Mouse (Mus musculus) adrenal gland, postnatal 10 days (tissue): ENCODE measurements around the gene Olfr316. TPM values are rescaled to one million over a fixed set of nuclear protein-coding genes. Genes with fewer than 3 reads are reported as not detected.
A peak's percentile ranks its signal among the peaks of the same experiment; 100 is the strongest.
"Not testable (repeated sequence)": the region's sequence is repeated elsewhere in the genome, so short reads cannot be mapped to it uniquely, and the experiment has no call there.

Source experiments
- DNase-seq: peaks from one replicate; pipeline ENCODE4 v3.0.0; 2021; ENCODE audit warnings: mixed read lengths
- long read RNA-seq, 2 experiments: library from polyadenylated mRNA; stranded (forward); transcript quantifications; one replicate each; pipeline ENCODE4 v2.0.0; 2021
- total RNA-seq, 2 experiments: library from RNA; stranded (reverse); gene quantifications; 2 replicates each; pipeline ENCODE4 v1.2.3; 2021

The Olfr316 gene
- not detected for total RNA-seq
- long read RNA-seq, experiment 1 = 0 reads
- long read RNA-seq, experiment 2 = 0 reads

DNA sequence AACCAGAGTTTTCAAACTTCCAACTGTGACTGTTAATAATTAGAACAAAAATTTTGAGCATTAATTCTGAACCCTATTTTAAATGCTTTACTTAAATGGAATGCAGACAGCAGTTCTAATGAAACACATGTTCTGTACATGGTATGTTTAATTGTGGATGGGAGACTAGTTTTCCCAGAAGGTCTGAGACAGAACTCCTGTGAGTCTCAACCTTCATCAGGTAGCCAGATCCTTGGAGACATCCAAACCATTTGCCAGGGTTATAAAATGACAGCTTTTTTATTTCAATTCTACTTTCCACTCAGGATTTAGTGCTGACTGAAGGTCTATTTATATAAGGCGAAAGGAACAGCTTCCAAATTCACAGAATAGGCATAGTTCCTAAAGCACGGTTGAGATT, at the start of gene Olfr316:
Olfr316 (plus strand) TSS at position 301 of the 400 bp plus-strand sequence.
- DNase-seq = no peak

DNA sequence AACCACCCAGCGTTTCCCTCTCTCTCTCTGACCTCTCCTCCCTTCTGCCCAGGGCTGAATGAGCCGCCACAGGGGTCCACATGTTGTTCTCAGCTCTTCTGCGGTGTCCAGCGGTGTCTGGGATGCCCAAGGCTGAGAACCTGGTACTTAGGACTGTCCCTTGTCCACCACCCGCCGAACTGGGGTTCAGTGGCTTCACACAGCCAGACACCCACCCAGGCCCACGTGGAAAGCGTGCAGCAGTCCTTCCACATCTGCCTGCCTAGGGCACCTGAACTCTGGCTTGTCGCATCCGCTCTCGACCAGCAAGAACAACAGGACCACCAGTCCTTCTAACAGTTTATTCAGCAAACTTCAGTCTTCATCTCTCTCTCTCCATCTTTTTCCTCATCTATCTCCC, 43.4 kb upstream of the Olfr316 start:
- no peak for DNase-seq

DNA sequence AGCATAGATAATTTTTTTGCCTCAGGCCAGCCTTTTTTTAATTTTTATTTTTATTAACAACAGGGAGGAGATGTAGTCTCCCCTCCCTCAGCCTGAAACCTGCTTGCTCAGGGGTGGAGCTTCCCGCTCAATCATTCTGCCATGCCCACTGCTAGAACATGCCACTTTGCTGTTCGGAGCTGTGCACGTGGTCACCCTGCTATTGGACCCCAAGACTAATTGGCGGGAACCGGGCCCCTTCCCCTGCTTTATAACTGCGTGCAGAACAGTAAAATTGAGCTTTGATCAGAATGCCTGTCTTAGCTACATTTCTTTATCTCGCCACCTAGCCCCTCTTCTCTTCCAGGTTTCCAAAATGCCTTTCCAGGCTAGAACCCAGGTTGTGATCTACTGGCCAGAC, 34.8 kb upstream of the Olfr316 start:
- DNase-seq = not testable (repeated sequence)

DNA sequence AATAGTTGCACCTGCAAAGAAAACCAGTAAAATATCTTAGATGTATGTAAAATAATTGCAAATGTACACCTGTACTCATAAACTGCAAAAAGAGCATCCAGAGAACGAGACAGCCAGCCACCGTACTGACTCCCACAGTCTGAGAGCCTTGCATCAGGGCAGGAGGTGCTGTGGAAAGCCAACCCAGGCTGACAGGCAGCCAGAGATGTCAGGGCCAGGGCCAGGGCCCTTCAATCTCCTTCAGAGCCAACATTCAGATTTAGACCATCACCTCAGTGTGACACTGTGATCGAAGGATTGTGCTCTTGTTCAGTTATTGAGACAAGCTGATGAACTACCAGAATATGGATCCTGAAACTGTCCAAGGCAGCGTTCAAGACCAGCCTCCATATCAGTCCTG, 32.8 kb upstream of the Olfr316 start:
- no peak for DNase-seq

DNA sequence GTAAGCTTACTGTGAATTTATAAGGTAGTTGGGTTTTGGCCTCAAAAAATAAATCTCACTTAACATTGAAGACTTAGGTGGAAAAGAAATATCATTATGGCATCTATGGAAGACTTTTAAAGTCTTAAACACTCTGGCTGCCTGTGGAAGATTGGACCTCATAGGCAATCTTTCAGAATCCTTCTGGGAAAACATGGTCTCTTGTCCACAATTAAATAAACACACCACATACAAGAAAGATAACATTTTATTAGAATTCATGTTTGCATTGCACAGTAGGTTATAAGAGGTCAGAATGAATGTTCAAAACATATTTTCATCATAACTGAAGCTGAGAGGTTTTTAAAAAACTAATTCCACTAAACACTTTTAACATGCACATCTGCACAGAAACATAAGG, 28.6 kb upstream of the Olfr316 start, which contains the start of gene Olfr318:
Olfr318 (minus strand) TSS at position 101 of the 400 bp plus-strand sequence.
- no peak for DNase-seq

DNA sequence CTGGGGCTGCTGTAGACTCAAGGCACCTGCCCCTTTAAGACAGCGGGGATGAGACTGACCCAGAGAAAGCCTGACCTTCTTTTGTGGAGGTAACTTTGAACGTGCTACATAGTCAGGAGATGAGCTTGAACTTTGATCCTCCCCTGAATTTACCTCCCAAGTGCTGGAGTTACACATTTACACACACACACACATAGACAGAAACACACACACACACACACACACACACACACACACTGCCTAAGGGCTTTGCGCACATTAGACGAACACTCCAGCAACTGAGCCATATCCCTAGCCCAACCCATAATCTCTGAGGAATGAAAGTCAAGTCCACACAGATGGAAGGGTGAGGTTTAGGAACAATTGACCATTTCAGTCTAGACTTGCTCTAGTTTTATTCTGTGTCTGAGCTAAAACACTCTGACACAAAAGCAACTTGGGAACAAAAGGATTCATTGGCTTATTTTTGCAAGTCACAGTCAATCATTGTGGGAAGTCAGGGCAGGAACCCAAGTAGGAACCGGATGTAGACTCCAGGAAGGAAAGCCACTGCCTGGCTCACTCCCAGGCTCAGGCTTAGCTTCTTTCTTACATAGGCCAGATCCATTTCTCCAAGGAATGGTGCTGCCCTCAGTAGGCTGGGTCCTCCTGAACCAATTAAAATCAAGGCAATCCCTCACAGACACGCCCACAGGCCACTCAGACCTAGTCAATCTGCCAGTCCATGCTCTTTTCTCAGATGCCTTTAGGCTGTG, 24.5 kb upstream of the Olfr316 start:
- DNase-seq = not testable (repeated sequence)

DNA sequence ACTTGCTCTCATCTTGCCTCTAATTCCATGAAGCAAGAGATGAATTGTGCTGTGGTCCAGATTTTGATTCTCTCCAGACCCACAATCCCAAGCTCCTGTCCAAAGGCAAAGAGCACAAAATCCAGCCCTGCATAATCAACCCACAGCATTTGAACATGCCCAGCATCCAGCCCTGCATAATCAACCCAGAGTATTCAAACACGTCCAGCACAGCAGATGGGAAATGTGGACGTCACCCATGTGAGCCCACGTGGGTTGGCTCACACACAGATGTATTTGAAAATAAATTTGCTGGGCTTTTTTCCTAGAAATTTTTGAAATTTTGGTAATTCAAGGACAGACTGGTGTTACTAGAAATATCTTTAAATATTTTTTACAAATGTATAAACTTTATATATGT, 19.2 kb upstream of the Olfr316 start:
- no peak for DNase-seq

DNA sequence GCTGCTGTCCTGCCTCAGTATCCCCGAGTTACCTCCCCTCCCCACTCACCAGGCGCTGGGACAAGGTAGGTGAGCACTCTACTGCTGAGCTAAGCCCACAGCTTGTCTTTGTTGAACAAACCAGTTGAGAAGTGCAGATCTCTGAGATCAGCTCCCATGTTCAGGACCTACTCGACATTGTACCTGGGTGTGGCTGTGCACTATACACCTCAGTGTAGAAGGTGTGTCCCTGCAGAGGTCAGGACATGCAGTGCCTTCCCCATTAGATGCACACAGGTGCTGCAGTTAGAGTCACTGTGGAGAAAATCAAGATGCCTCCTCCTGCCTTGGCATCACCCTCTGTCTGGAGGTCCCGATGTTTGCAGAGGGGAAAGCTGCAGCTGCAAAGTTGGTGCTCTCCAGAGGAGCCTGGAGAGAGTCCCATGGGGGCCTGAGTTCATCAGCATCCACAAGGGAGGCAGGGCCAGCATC, 13.7 kb upstream of the Olfr316 start, which contains the start of gene Olfr317:
Olfr317 (minus strand) TSS at position 421 of the 471 bp plus-strand sequence.
- DNase-seq = no peak

DNA sequence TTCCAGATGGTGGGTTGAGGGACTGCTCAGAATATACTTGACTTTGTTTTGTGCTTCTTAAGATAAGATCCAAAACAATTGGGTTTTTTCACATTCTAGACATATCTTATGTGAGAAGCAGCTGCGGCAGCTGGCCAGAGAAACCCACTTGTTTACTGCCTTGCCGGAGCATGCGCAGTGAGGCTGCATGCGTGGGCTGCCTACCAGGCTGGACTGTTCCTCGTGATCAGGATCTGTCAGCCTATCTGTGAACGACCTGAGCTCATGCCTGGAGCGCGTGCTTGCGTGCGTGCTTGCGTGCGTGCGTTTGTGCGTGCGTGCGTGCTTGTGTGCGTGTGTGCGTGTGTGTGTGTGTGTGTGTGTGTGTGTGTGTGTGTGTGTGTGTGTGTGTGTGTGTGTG, 1.4 kb upstream of the Olfr316 start:
- DNase-seq = not testable (repeated sequence)

DNA sequence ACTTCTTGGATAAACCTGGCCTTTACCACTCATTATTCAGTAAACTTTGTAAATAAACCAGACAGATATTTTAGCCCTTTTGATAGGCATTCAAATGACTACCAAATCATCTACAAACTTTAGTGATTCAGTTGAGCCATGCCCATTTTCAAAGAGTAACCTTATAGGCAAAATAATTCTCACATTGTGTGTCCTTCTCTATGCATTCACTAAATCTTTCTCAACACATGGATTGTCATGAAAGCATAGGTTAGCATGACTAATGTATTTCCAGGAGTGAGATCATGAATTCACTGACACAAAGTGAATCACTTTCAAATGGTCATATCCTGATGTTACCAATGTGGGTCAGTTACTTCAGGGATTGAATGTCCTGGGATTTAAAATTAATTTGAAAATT, 20.4 kb downstream of the Olfr316 start, which contains the start of gene Olfr315:
Olfr315 (plus strand) TSS at position 301 of the 400 bp plus-strand sequence.
- DNase-seq = no peak

DNA sequence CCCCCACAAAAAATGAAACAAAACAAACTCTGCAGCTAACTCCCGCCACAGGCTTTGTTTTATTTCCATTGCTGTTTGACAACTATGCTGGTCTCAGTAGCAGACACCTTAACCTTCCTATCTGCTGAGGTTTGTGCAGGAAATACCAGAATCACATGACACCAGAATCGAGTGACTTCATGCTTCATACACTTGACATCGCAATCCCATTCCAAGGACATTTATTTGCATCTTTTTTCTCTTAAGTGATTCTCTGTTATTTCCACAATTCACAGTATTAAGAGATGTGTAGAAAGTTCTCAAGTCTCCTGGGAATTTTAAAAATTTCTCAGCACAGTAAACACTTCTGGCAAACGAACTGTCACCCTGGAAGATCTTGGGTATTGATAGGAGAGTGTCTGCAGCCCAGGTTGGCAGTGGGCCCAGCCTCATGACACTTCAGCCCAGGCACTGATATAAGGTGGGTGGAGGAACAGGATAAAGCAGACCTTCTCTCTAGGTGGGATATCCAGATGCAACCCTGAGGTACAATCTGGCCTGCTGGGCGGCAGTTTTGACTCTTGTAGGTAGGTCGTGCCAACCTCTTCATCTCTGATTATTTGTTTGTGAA, 30.1 kb downstream of the Olfr316 start, which contains the start of gene Olfr314:
Olfr314 (plus strand) TSS at position 473 of the 610 bp plus-strand sequence.
- no peak for DNase-seq

DNA sequence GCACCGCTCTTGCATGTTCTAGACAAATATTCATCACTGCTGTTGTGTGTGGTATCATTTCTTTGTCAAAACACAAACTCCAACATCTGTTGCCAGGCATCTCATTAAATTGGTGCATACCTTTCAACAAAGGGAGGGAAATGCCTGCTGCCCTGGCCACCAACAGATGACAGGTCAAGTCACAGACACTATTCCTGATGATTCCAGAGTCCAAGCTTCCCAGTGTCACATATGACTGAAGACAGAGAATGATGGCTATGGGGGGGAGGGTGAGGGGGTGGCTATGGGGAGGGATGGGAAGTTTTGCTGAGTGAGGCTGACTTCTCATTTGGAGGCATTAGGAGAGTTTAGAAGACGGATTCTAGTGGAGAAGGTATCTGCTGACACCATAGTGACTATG, 31.6 kb downstream of the Olfr316 start:
- no peak for DNase-seq

DNA sequence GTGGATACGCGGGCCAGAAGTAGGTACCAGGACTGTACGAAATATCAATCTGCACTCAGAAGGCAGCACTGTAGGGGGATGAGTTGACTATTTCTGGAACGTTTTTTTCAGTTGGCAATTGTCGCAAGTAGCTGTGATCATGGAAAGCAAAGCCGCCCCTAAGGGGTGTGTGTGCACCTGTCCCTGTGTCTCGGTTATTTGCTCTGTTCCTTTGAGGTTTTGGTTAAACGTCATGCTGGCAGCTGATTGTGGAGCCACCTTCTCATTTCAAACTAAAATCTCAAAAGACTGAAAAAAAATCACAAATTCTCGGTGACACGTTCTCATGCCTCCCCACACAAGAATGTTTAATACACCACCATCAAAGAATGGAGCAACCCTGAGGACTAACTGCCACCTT, 35.1 kb downstream of the Olfr316 start:
- DNase-seq = no peak

DNA sequence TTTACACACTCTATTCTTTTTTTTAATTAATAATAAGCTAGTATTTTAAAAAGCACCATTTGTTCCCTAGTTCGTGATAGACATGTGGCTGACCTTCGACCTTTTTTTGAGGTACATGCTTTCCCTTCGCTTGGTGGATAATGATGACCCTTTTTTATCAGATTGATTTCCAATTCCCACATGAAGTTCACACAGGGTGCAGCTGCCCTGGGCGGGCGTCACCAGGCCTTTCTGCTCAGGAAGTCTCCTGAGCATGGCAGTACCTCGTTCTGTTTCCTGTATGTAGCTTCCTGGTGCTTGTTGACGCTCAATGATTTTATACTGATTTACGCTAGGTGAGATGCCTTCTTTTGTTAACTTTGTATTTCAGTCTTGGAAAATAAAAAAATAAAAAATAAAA, 35.8 kb downstream of the Olfr316 start:
- no peak for DNase-seq

DNA sequence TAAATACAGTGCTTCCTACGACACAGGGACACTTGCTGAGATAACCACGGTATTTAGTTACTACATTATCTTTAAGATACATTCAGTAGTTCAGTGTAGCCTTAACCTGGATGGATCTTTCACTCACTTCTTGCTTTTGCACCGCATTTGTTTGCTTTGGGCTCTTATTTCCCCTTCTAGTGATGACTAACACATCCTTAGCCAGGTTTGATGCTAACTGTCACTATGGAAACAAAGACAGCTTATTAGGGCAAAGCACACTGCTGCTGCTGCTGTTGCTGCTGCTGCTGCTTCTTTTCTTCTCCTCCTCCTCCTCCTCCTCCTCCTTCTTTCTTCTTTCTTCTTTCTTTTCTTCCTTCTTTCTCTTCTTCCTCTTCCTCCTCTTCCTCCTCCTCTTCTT, 37.0 kb downstream of the Olfr316 start:
- DNase-seq = no peak

DNA sequence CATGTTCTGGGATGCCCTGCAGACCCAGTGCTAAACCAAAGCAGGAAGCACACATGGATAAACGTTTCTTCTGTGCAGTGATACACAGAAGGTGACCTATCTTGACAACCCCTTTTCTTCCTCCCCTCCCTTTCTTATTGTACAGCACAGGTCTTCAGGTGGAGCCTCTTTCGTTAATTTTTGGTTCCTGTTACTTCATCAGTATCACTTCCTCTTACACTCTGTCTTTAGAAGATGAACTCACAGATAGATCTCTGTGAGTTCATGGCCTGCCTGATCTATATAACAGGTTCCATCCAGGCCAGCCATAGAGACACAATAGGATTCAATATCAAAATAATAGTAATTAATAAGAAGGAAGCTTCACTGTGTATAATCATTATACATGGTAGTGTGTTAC, 37.5 kb downstream of the Olfr316 start:
- no peak for DNase-seq

DNA sequence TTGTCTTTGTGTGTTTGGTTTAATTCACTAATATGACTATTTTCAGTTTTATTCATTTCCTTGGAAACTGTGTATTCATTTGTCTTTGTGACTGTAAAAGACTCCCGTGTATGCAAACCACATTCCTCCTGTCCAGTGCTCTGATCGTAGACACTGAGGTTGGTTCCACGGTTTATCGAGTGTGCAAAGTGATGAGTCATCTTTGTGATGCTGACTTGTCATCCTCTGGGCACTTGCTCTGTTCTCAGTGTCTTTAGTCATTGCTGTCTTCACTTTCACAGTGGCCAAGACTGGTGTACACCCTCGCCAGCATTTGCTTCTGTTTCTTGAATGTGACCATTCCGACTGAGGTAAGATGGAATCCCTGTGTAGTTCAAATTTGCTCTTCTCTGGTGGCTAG, 38.1 kb downstream of the Olfr316 start:
- no peak for DNase-seq

DNA sequence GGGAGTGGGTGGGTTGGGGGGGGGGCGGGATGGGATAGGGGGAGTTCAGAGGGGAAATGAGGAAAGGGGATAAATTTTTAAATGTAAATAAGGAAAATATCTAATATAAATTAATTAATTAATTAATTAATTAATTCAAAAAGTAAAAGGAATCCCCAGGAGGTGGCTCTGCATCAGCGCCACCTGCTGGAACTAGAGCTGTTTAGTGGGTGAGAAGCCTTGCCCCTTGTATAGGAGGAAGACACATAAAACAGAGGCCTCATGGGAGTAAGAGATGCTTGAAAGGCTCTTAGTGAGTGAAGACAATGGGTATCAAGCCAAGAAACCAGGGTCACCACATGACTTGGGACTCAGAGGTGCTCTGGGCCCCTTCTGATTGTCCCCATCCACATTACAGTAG, 43.3 kb downstream of the Olfr316 start:
- DNase-seq = no peak

DNA sequence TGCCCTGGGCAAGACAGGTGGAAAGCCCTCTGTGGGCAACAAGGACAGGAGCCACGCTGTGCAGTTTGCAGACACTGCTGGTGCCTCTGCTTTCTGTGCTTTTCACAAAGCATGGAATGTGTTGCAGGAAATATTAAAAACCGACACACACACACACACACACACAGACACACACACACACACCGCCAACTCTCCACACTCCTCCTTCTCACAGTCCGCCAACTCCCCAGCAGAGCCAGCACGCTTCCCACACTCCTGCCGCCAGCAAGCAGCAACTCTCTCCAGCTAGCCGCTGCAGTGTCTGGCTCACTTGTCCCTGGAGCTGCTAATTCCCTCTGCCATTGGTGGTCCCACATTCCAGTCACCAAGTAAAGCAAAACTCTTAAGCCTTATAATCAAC, 44.3 kb downstream of the Olfr316 start:
- DNase-seq = no peak

DNA sequence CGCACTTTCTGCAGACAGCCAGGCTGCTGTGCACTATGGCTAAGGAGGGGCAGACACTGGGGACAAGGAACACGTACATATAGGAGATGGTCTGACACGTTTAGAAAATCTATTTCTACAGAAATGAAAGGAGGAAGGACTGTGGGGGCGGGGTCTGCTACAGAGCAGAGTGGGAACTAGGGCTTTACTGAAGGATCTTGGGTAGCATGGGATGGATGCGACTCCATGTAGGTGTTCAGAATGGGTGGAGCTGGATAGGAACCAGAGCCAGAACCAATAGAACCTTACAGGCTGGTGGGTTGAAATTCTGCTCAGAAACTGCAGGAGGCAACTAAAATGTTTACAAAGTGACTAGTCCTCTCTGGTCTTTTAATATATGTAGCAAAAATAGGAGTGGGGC, 47.2 kb downstream of the Olfr316 start:
- DNase-seq = no peak

DNA sequence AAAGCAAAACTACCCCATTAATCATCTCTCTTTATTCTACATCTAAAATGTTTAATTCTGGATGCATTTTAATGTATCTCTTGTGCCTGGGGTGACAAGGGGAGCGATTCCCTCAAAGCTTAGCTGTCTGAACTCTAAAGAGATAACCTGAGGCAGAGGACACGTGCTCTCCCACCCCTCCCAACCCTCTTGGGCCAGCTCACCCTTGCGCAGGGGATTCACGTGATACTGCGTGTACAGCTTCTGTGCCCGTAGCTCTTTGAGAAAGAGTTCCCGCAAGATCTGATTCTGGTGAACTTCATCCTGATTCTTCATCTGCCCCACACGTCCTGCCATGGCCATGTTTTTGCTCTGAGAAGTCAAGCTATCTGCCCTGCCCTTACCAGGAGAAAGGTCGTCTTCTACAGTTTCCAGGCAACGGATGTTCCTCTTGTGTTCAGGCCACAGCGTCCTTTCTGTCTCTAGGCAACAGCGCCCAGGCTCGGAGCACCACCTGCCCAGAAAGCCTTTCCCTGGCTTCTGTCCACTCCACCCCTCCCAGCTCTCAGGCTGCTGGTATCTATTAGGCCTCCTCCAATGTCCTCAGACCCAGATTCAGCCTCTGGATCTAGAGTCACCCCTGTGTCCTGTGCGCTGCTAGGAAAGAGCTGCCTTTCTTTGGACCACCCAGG, 49.2 kb downstream of the Olfr316 start, which contains the start of gene Fam183b:
Fam183b (minus strand) TSS at position 403 of the 671 bp plus-strand sequence.
- DNase-seq = peak; percentile 16

DNA sequence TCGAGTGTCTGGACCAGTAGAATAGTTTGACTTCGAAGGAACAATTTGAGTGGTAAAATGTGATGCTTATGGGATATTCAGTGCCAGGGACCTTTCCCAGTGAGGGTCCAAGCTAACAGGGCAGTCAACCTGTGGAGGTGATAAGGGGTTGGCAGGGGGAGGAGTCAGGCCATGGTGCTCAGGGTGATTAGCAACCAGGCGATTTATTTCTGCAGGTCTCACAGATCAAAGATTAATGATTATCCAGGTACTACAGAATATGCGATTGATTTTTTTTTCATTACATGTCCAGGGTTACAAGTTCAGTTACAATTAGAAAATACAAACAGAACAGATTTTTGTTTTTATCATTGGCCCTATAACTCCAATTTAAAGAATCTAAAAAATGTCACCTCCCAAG, 51.3 kb downstream of the Olfr316 start:
- no peak for DNase-seq

DNA sequence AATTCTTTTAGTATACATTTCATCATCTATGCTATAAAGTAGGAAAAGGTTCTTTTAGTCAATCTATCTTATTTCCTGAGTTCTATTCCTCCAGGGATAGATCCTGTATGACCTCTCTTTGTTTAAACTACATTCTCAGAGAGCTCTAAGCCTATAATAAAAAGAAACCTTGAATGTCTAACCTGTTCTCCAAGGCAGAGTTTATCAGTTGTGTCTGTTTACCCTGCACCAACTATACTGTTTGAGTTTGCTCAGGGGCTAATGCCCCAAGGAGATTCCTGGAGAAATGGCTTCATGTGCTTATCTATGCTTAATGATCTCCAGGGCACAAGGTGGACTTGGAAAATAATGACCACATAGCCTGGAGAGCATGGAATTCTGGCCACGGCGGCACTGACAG, 51.9 kb downstream of the Olfr316 start:
- DNase-seq = no peak
